Mouse (Mus musculus): ENCODE measurements around the gene Wfdc2. TPM values are rescaled to one million over a fixed set of nuclear protein-coding genes. Genes with fewer than 3 reads are reported as not detected.
"Not testable (repeated sequence)": the region's sequence is repeated elsewhere in the genome, so short reads cannot be mapped to it uniquely, and the experiment has no call there.

Wfdc2 gene
- total and polyA plus RNA-seq, 2 experiments, result 4.6 to 9.9 TPM

DNA sequence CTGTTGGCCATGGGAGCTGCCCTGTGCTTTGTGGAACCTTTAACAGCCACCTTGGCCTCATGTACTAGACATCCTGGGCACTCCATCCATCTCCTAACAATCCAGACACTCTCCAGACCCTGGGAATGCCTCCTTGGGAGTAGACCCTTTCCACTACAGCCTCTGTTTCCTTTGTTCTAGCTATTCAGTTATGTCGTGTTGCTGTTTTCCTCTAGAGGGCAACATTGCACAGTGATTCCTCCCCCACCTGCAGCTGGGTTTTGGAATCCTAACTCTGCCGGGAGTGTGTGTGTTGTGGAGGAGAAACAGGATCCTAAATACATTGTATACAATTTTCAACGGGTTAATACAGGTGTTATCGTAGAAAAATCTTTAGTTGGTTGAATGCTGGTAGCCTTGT, 29.8 kb downstream of the Wfdc2 start:
- Histone ChIP-seq H3K4me3 (ENCODE audit: insufficient read depth, low read depth, low read length) (no peak overlapping the region), H3K27me3 (ENCODE audit: control insufficient read depth, insufficient read depth, low read length) (no peaks in the 10 kb centered on the region), H3K27ac (replicated peaks; ENCODE audit: insufficient read depth, low read depth, low read length) (no peak overlapping the region), H3K9ac (ENCODE audit: low read depth, low read length) (no peak overlapping the region), H3K36me3 (ENCODE audit: control insufficient read depth, insufficient read depth, low read length) (no peaks in the 10 kb centered on the region), H3K79me2 (ENCODE audit: control insufficient read depth, insufficient read depth, low read length) (no peaks in the 10 kb centered on the region), H3K4me1 (ENCODE audit: control insufficient read depth, insufficient read depth, low read length) (no peaks in the 10 kb centered on the region)
- 5% methylated on average over 4 of the region's 4 CpGs for WGBS
- peak; percentile 14 for DNase-seq (ENCODE audit: extremely low read depth, low read depth, low spot score)
- TF ChIP-seq CTCF (IDR thresholded peaks at IDR 0.05; ENCODE audit: low read depth, low read length), result peak; percentile 55
- TF ChIP-seq POLR2A (IDR thresholded peaks at IDR 0.05; ENCODE audit: extremely low read depth, insufficient read depth, low read length), result no peak

DNA sequence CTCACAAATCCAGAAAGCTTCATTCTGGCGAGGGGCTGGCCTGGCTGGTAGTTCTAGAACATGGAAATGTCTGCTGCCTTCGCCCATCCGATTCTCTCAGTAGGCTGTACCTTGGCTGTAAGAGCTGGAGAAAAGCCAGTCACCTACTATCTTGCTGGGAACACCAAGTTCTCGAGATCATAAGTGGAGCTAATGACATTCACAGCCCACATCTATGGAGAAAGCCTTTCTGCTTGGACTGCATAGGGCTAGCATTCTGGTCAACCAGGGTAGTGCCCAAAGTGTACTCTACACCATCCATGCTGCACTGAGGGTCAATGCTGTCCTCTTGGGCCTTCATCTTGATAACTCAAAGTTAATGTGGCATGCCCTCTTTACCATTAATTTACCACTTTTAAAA, 31.3 kb downstream of the Wfdc2 start, which contains the start of gene Eppin:
TSS of gene Eppin (minus strand) at position 101 of the 400 bp plus-strand sequence.
- Histone ChIP-seq H3K36me3 (ENCODE audit: control insufficient read depth, insufficient read depth, low read length) (no peaks in the 10 kb centered on the region), H3K4me1 (ENCODE audit: control insufficient read depth, insufficient read depth, low read length) (no peaks in the 10 kb centered on the region), H3K27me3 (ENCODE audit: control insufficient read depth, insufficient read depth, low read length) (no peaks in the 10 kb centered on the region), H3K9ac (ENCODE audit: low read depth, low read length) (no peak within 1 kb of the TSS), H3K79me2 (ENCODE audit: control insufficient read depth, insufficient read depth, low read length) (no peaks in the 10 kb centered on the region), H3K4me3 (ENCODE audit: insufficient read depth, low read depth, low read length) (no peak within 1 kb of the TSS), H3K27ac (replicated peaks; ENCODE audit: insufficient read depth, low read depth, low read length) (no peak within 1 kb of the TSS)
- no peak for DNase-seq (ENCODE audit: extremely low read depth, low read depth, low spot score)
- TF ChIP-seq CTCF (IDR thresholded peaks at IDR 0.05; ENCODE audit: low read depth, low read length), result no peak
- TF ChIP-seq POLR2A (IDR thresholded peaks at IDR 0.05; ENCODE audit: extremely low read depth, insufficient read depth, low read length), result no peak
- WGBS, result 79% methylated on average over 4 of the region's 4 CpGs

DNA sequence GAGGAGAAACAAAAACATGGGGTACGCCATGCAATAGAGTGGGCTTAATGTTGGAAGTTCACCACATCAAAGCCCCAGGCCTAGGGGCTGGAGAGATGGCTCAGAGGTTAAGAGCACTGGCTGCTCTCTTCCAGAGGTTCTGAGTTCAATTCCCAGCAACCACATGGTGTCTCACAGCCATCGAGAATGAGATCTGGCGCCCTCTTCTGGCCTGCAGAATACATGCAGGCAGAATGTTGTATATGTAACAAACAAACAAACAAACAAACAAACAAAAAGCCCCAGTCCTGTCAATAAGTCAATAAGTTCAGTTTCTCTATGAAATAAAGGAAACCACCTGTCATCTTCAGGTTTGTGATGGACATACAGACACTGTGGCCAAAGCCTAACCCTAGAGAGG, 38.0 kb downstream of the Wfdc2 start:
- Histone ChIP-seq H3K4me3 (ENCODE audit: insufficient read depth, low read depth, low read length) (no peak overlapping the region), H3K4me1 (ENCODE audit: control insufficient read depth, insufficient read depth, low read length) (no peaks in the 10 kb centered on the region), H3K9ac (ENCODE audit: low read depth, low read length) (no peak overlapping the region), H3K27ac (replicated peaks; ENCODE audit: insufficient read depth, low read depth, low read length) (no peak overlapping the region), H3K79me2 (ENCODE audit: control insufficient read depth, insufficient read depth, low read length) (no peaks in the 10 kb centered on the region), H3K27me3 (ENCODE audit: control insufficient read depth, insufficient read depth, low read length) (0 out of 2 replicates have a peak, but pooled peaks cover 2% of the 10 kb centered on the region), H3K36me3 (ENCODE audit: control insufficient read depth, insufficient read depth, low read length) (no peaks in the 10 kb centered on the region)
- 61% methylated on average over 3 of the region's 3 CpGs for WGBS
- no peak for DNase-seq (ENCODE audit: extremely low read depth, low read depth, low spot score)
- no peak for TF ChIP-seq POLR2A (IDR thresholded peaks at IDR 0.05; ENCODE audit: extremely low read depth, insufficient read depth, low read length)
- TF ChIP-seq CTCF (IDR thresholded peaks at IDR 0.05; ENCODE audit: low read depth, low read length), result peak; percentile 19; the same call in 1 of the 2 replicates

DNA sequence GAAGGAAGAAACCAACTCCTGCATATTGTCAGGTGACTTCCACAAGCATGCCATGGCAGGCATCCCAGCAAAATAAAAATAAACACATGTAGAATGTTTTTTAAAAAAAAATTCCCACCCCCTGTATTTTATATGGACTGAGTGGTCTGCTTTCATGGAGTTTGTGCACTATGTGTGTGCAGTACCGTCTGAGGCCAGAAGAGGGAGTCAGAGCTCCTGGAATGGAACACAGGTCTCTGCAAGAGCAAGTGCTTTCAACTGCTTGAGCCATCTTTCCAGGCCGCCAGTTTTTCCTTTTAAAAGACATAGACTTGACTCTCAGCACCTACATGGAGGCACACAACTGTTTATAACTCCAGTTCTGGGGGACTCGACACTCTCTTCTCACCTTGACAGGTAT, 41.3 kb downstream of the Wfdc2 start:
- Histone ChIP-seq H3K9ac (ENCODE audit: low read depth, low read length) (no peak overlapping the region), H3K27ac (replicated peaks; ENCODE audit: insufficient read depth, low read depth, low read length) (no peak overlapping the region), H3K4me3 (ENCODE audit: insufficient read depth, low read depth, low read length) (no peak overlapping the region), H3K79me2 (ENCODE audit: control insufficient read depth, insufficient read depth, low read length) (no peaks in the 10 kb centered on the region), H3K27me3 (ENCODE audit: control insufficient read depth, insufficient read depth, low read length) (0 out of 2 replicates have a peak, but pooled peaks cover 2% of the 10 kb centered on the region), H3K36me3 (ENCODE audit: control insufficient read depth, insufficient read depth, low read length) (no peaks in the 10 kb centered on the region), H3K4me1 (ENCODE audit: control insufficient read depth, insufficient read depth, low read length) (no peaks in the 10 kb centered on the region)
- 94% methylated on average over 3 of the region's 3 CpGs for WGBS
- TF ChIP-seq CTCF (IDR thresholded peaks at IDR 0.05; ENCODE audit: low read depth, low read length) (no peak), POLR2A (IDR thresholded peaks at IDR 0.05; ENCODE audit: extremely low read depth, insufficient read depth, low read length) (no peak)
- DNase-seq (ENCODE audit: extremely low read depth, low read depth, low spot score), result no peak

DNA sequence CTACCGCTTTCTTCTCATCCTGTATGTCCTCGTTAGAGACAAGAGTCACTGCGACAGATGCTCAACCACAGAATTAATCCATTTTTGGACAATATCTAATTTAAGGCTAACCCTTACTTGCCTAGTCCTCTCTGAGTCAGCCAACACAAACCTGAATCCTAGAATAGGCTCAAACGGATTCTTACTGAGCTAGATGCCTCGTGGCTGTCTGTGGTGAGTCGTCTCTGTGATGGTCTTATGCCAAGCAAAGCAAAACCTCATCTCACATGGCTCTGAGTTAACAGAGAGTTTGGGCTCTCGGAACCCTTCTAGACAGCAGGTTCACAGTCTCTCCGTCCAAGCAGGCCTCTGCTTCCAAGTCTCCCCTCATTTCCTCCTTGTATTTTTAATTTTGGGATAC, 42.2 kb downstream of the Wfdc2 start:
- no peak for DNase-seq (ENCODE audit: extremely low read depth, low read depth, low spot score)
- Histone ChIP-seq H3K27ac (replicated peaks; ENCODE audit: insufficient read depth, low read depth, low read length) (no peak overlapping the region), H3K4me3 (ENCODE audit: insufficient read depth, low read depth, low read length) (no peak overlapping the region), H3K9ac (ENCODE audit: low read depth, low read length) (no peak overlapping the region), H3K79me2 (ENCODE audit: control insufficient read depth, insufficient read depth, low read length) (no peaks in the 10 kb centered on the region), H3K4me1 (ENCODE audit: control insufficient read depth, insufficient read depth, low read length) (no peaks in the 10 kb centered on the region), H3K27me3 (ENCODE audit: control insufficient read depth, insufficient read depth, low read length) (0 out of 2 replicates have a peak, but pooled peaks cover 2% of the 10 kb centered on the region), H3K36me3 (ENCODE audit: control insufficient read depth, insufficient read depth, low read length) (no peaks in the 10 kb centered on the region)
- 90% methylated on average over 8 of the region's 8 CpGs for WGBS
- TF ChIP-seq CTCF (IDR thresholded peaks at IDR 0.05; ENCODE audit: low read depth, low read length), result no peak
- no peak for TF ChIP-seq POLR2A (IDR thresholded peaks at IDR 0.05; ENCODE audit: extremely low read depth, insufficient read depth, low read length)

DNA sequence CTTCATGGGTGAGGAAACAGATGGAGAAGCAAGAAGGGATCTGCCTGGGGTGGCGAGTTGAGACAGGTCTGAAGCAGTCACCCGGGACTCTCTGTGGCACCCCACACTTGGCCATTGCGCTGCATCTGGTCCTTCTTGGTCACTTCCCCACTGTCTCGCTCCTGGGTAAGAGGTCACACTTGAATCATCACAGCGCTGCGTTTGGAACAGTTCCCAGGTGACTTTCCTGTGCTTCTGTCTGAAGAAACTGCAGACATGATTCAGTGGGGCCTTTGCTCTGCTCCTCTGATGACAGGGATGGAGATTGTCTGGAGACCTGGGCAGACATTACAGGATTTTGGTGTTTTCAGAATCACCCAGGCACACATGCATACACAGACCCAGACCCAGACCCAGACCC, 46.6 kb downstream of the Wfdc2 start:
- Histone ChIP-seq H3K27me3 (ENCODE audit: control insufficient read depth, insufficient read depth, low read length) (no peaks in the 10 kb centered on the region), H3K4me3 (ENCODE audit: insufficient read depth, low read depth, low read length) (no peak overlapping the region), H3K4me1 (ENCODE audit: control insufficient read depth, insufficient read depth, low read length) (no peaks in the 10 kb centered on the region), H3K36me3 (ENCODE audit: control insufficient read depth, insufficient read depth, low read length) (no peaks in the 10 kb centered on the region), H3K79me2 (ENCODE audit: control insufficient read depth, insufficient read depth, low read length) (no peaks in the 10 kb centered on the region), H3K27ac (replicated peaks; ENCODE audit: insufficient read depth, low read depth, low read length) (no peak overlapping the region), H3K9ac (ENCODE audit: low read depth, low read length) (no peak overlapping the region)
- no peak for DNase-seq (ENCODE audit: extremely low read depth, low read depth, low spot score)
- TF ChIP-seq POLR2A (IDR thresholded peaks at IDR 0.05; ENCODE audit: extremely low read depth, insufficient read depth, low read length) (no peak), CTCF (IDR thresholded peaks at IDR 0.05; ENCODE audit: low read depth, low read length) (no peak)
- 72% methylated on average over 6 of the region's 6 CpGs for WGBS

DNA sequence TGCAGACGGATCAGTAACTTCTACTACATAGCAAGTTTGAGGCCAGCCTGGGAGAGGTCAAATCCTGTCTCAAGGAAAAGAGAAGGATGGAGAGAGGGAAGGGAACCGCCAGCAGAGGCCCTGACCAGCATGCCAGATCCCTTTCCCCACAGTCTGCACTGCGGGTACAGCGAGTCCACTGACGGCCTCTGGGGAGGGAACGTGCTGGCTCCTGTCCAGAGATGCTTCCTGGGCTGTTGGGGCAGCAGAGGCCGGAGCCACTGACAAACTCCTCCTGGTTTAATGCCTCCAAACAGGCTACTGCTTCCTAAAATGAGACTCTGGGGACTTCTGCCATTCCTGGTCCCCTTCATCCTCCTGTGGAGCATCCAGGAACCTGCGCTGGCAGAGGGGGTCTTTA, 51.3 kb downstream of the Wfdc2 start, which contains the start of the genes Wfdc6b and Wfdc8:
TSS of gene Wfdc6b (plus strand) at position 52 of the 400 bp plus-strand sequence.
TSS of gene Wfdc8 (minus strand) at position 156 of the 400 bp plus-strand sequence.
- H3K27ac ChIP-seq (replicated peaks; ENCODE audit: insufficient read depth, low read depth, low read length), result not testable (repeated sequence)

More for the DNA sequence above, 51.3 kb downstream of the Wfdc2 start, which contains the start of the genes Wfdc6b and Wfdc8:
- not testable (repeated sequence) for H3K9ac ChIP-seq (ENCODE audit: low read depth, low read length); H3K4me1 ChIP-seq (ENCODE audit: control insufficient read depth, insufficient read depth, low read length); H3K27me3 ChIP-seq (ENCODE audit: control insufficient read depth, insufficient read depth, low read length); H3K79me2 ChIP-seq (ENCODE audit: control insufficient read depth, insufficient read depth, low read length); DNase-seq (ENCODE audit: extremely low read depth, low read depth, low spot score); H3K36me3 ChIP-seq (ENCODE audit: control insufficient read depth, insufficient read depth, low read length); H3K4me3 ChIP-seq (ENCODE audit: insufficient read depth, low read depth, low read length)
- 58% methylated on average over 8 of the region's 8 CpGs for WGBS
